Mouse (Mus musculus) heart, embryonic 15.5 days (tissue): ENCODE results near the gene Mr1. TPM values are rescaled to one million over a fixed set of nuclear protein-coding genes. Genes with fewer than 3 reads are reported as not detected.
"Not testable (repeated sequence)": the region's sequence is repeated elsewhere in the genome, so short reads cannot be mapped to it uniquely, and the experiment has no call there.

ENCODE experiments used
- ATAC-seq: fragments of 200-750 bp; cut with Nextera tagmentation; replicated peaks from 2 replicates; pipeline ENCODE4 v1.8.0; 2017; ENCODE audit warnings: low read depth, moderate TSS enrichment; ENCODE audit not compliant: insufficient number of reproducible peaks, insufficient read depth, low FRiP score
- H3K27ac ChIP-seq: fragments of 300-500 bp; sonication (generic); 2 replicates; pipeline ENCODE4 v1.5.1; 2015; ENCODE audit warnings: mild to moderate bottlenecking, inconsistent platforms
- H3K27me3 ChIP-seq: fragments of 300-500 bp; sonication (generic); 2 replicates; pipeline ENCODE4 v1.6.1; 2015; ENCODE audit warnings: inconsistent platforms
- H3K36me3 ChIP-seq: fragments of 300-500 bp; sonication (generic); 2 replicates; pipeline ENCODE4 v1.6.1; 2015; ENCODE audit warnings: mild to moderate bottlenecking, inconsistent platforms
- H3K4me1 ChIP-seq: fragments of 300-500 bp; sonication (generic); replicated peaks from 2 replicates; pipeline ENCODE4 v1.6.1; 2015; ENCODE audit warnings: inconsistent platforms
- H3K4me2 ChIP-seq: fragments of 300-500 bp; sonication (generic); 2 replicates; pipeline ENCODE4 v1.6.1; 2015; ENCODE audit warnings: inconsistent platforms, mild to moderate bottlenecking, moderate library complexity
- H3K4me3 ChIP-seq: fragments of 300-500 bp; sonication (generic); 2 replicates; pipeline ENCODE4 v1.5.1; 2015; ENCODE audit warnings: mild to moderate bottlenecking, inconsistent platforms
- H3K9ac ChIP-seq: fragments of 300-500 bp; sonication (generic); 2 replicates; pipeline ENCODE4 v1.6.1; 2015; ENCODE audit warnings: mild to moderate bottlenecking, inconsistent platforms
- H3K9me3 ChIP-seq: fragments of 300-500 bp; sonication (generic); replicated peaks from 2 replicates; pipeline ENCODE4 v1.6.1; 2016; ENCODE audit warnings: inconsistent platforms
- WGBS: fragments of 180-500 bp; shearing (Covaris S2); methylation state at CpG from one replicate; pipeline ENCODE4 v1.1.7; 2015; ENCODE audit warnings: mixed read lengths; 5-methylcytosine and 5-hydroxymethylcytosine counted together
- polyA plus RNA-seq: library from polyadenylated mRNA; unstranded; fragments of >200 nt; fragmentation: Nextera tagmentation; extraction: Ambion mirVana; gene quantifications from 2 replicates; pipeline ENCODE4 v1.2.1, GENCODE M21; 2015

Gene Mr1
- polyA plus RNA-seq: 6.6 and 7.1 TPM in 2 replicates

GRCm38 (mm10) chr1:155146572-155146980 is at the start of gene Mr1:
Mr1 (minus strand) TSS chr1:155146814.
- H3K4me1 ChIP-seq: peaks cover 8% of the 10 kb centered on the region
- H3K36me3 ChIP-seq: no peaks in the 10 kb centered on the region
- peak within 1 kb of the TSS; percentile 58 for H3K4me2 ChIP-seq
- H3K9me3 ChIP-seq: no peaks in the 10 kb centered on the region
- 33% methylated on average over 8 of the region's 8 CpGs for WGBS
- peak within 1 kb of the TSS; percentile 62; the same call in 1 of the 2 replicates for H3K27ac ChIP-seq
- no peaks in the 10 kb centered on the region for H3K27me3 ChIP-seq
- H3K4me3 ChIP-seq: peak within 1 kb of the TSS; percentile 54
- H3K9ac ChIP-seq: peak within 1 kb of the TSS; percentile 47
- peak; percentile 93 for ATAC-seq

DNA sequence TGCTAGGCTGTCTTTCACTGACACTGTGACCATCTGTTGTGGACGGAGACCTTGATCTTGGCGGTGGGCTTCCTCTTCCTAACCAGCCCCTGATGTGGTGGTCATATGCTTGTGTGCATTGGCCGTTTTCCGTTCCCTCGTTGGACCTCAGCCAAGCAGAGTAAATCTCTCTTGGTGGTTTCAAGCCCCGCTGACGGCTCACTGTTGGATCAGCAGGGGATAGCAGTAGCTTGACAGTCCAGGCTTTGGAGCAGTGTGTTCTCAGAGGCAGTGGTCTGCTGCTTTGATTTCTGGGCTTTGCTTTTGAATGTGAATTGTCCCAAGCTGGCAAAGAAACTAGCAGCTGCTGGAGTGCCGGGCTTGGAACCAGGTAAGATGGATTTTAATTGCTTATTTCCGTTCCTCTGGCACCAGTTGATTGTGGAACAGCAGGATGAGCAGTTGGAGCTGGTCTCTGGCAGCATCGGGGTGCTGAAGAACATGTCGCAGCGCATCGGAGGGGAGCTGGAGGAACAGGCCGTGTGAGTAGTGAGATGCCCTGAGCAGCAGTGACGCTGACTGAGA is 46.3 kb upstream of the Mr1 start:
- no peak overlapping the region for H3K9ac ChIP-seq
- no peaks in the 10 kb centered on the region for H3K27me3 ChIP-seq
- no peak for ATAC-seq
- H3K4me3 ChIP-seq: no peak overlapping the region
- H3K27ac ChIP-seq: no peak overlapping the region
- no peaks in the 10 kb centered on the region for H3K9me3 ChIP-seq
- peaks cover 31% of the 10 kb centered on the region for H3K36me3 ChIP-seq
- peaks cover 7% of the 10 kb centered on the region for H3K4me1 ChIP-seq
- H3K4me2 ChIP-seq: no peak overlapping the region
- WGBS: 66% methylated on average over 15 of the region's 15 CpGs

GRCm38 (mm10) chr1:155191671-155192070 is 45.1 kb upstream of the Mr1 start:
- H3K9ac ChIP-seq: no peak overlapping the region
- no peaks in the 10 kb centered on the region for H3K27me3 ChIP-seq
- 59% methylated on average over 2 of the region's 2 CpGs for WGBS
- H3K9me3 ChIP-seq: no peaks in the 10 kb centered on the region
- peak overlapping the region; percentile 12; the same call in 1 of the 2 replicates for H3K27ac ChIP-seq
- H3K4me2 ChIP-seq: no peak overlapping the region
- no peak overlapping the region for H3K4me3 ChIP-seq
- ATAC-seq: no peak
- H3K36me3 ChIP-seq: peaks cover 28% of the 10 kb centered on the region
- peaks cover 7% of the 10 kb centered on the region for H3K4me1 ChIP-seq

DNA sequence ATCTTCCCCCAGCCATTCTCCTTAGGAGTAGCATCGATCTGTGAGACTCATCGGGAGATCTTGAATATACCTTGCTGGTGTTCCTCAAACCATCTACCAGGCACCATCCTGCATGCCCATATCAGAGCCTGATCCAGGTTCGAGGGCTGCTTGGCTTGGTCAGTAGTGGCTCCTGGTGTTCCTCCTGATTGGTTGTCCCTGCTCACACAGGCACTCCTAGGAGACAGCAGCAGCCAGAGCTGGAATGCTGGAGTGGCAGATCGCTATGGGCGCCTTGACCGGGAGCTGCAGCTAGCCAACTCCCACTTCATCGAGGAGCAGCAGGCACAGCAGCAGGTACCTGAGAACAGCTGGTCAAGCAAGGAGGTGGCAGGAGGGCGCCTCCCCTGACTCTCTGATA is 44.6 kb upstream of the Mr1 start:
- no peaks in the 10 kb centered on the region for H3K9me3 ChIP-seq
- H3K36me3 ChIP-seq: peaks cover 28% of the 10 kb centered on the region
- 0 out of 2 replicates have a peak, but pooled peaks have one; percentile 27 for ATAC-seq
- H3K27ac ChIP-seq: peak overlapping the region; percentile 12; the same call in 1 of the 2 replicates
- no peak overlapping the region for H3K4me3 ChIP-seq
- no peaks in the 10 kb centered on the region for H3K27me3 ChIP-seq
- no peak overlapping the region for H3K9ac ChIP-seq
- WGBS: 73% methylated on average over 8 of the region's 8 CpGs
- H3K4me1 ChIP-seq: peaks cover 7% of the 10 kb centered on the region
- no peak overlapping the region for H3K4me2 ChIP-seq

- Histone ChIP-seq H3K4me2 (no peak overlapping the region), H3K9ac (no peak overlapping the region), H3K4me1 (peaks cover 7% of the 10 kb centered on the region), H3K4me3 (no peak overlapping the region), H3K27me3 (no peaks in the 10 kb centered on the region), H3K36me3 (peaks cover 24% of the 10 kb centered on the region), H3K27ac (no peak overlapping the region), H3K9me3 (no peaks in the 10 kb centered on the region)
- WGBS: 86% methylated on average over 4 of the region's 4 CpGs
- no peak for ATAC-seq
Measured at GRCm38 (mm10) chr1:155188656-155189055, 42.0 kb upstream of the Mr1 start.

- H3K9me3 ChIP-seq: no peaks in the 10 kb centered on the region
- no peak for ATAC-seq
- WGBS: 53% methylated on average over 3 of the region's 3 CpGs
- no peak overlapping the region for H3K4me2 ChIP-seq
- peaks cover 21% of the 10 kb centered on the region for H3K36me3 ChIP-seq
- no peak overlapping the region for H3K4me3 ChIP-seq
- no peak overlapping the region; the same call in 1 of the 2 replicates for H3K27ac ChIP-seq
- H3K4me1 ChIP-seq: no peaks in the 10 kb centered on the region
- no peaks in the 10 kb centered on the region for H3K27me3 ChIP-seq
- H3K9ac ChIP-seq: no peak overlapping the region
Measured at GRCm38 (mm10) chr1:155184191-155184590, 37.6 kb upstream of the Mr1 start.

- H3K4me3 ChIP-seq: no peak overlapping the region
- no peak overlapping the region for H3K4me2 ChIP-seq
- no peak overlapping the region for H3K27ac ChIP-seq
- no peaks in the 10 kb centered on the region for H3K4me1 ChIP-seq
- no peaks in the 10 kb centered on the region for H3K27me3 ChIP-seq
- 86% methylated on average over 2 of the region's 2 CpGs for WGBS
- H3K9me3 ChIP-seq: no peaks in the 10 kb centered on the region
- peaks cover 36% of the 10 kb centered on the region for H3K36me3 ChIP-seq
- ATAC-seq: no peak
- H3K9ac ChIP-seq: no peak overlapping the region
Measured at GRCm38 (mm10) chr1:155178192-155178924, 31.7 kb upstream of the Mr1 start.

GRCm38 (mm10) chr1:155174424-155174823 is 27.8 kb upstream of the Mr1 start:
- no peak overlapping the region for H3K4me2 ChIP-seq
- 88% methylated on average over 1 of the region's 1 CpGs for WGBS
- ATAC-seq: no peak
- H3K9me3 ChIP-seq: no peaks in the 10 kb centered on the region
- no peaks in the 10 kb centered on the region for H3K4me1 ChIP-seq
- peaks cover 26% of the 10 kb centered on the region for H3K36me3 ChIP-seq
- no peak overlapping the region for H3K27ac ChIP-seq
- no peak overlapping the region for H3K4me3 ChIP-seq
- H3K9ac ChIP-seq: no peak overlapping the region
- no peaks in the 10 kb centered on the region for H3K27me3 ChIP-seq

GRCm38 (mm10) chr1:155173644-155174016 is 27.0 kb upstream of the Mr1 start:
- H3K27me3 ChIP-seq, H3K9ac ChIP-seq, H3K4me2 ChIP-seq, H3K9me3 ChIP-seq, H3K4me1 ChIP-seq, H3K4me3 ChIP-seq, H3K27ac ChIP-seq, ATAC-seq: not testable (repeated sequence)
- H3K36me3 ChIP-seq: peaks cover 22% of the 10 kb centered on the region
- WGBS: 86% methylated on average over 1 of the region's 1 CpGs

DNA sequence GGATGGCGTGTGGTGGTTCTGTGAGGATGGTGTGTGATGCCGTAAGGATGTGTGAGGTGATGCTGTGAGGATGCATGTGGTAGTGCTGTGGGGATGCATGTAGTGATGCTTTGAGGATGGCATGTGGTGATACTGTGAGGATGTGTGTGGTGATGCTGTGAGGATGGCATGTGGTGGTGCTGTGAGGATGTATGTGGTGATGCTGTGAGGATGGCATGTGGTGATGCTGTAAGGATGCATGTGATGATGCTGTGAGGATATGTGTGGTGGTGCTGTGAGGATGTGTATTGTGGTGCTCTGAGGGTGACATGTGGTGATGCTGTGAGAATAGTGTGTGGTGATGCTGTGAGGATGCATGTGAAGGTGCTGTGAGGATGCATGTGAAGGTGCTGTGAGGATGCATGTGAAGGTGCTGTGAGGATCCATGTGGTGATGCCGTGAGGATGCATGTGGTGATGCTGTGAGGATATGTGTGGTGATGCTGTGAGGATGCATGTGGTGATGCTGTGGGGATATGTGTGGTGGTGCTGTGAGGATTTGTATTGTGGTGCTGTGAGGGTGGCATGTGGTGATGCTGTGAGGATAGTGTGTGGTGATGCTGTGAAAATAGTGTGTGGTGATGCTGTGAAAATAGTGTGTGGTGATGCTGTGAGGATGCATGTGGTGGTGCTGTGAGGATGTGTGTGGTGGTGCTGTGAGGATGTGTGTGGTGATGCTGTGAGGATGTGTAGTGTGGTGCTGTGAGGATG is 26.5 kb upstream of the Mr1 start:
- WGBS: 87% methylated on average over 3 of the region's 3 CpGs
- Histone ChIP-seq H3K9ac (no peak overlapping the region), H3K27ac (no peak overlapping the region), H3K4me3 (no peak overlapping the region), H3K4me1 (no peaks in the 10 kb centered on the region), H3K4me2 (no peak overlapping the region), H3K36me3 (peaks cover 20% of the 10 kb centered on the region), H3K9me3 (no peaks in the 10 kb centered on the region), H3K27me3 (no peaks in the 10 kb centered on the region)
- no peak for ATAC-seq

DNA sequence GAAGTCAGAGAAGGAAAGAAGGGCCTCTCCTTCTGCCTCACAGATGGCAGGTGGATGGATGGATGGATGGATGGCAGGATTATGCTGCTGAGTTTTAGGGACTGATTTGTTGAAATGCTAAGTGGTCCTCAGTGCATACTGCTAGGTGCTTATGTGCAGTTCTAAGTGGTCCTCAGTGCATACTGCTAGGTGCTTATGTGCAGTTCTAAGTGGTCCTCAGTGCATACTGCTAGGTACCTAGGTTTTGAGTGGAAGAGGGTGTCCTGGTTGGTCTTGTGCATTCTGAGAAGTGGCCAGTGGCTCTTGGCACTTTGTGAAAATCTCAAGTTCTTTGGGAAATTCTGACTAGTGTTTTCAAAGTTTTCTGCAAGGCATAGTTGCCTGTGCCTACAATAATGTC is 23.3 kb upstream of the Mr1 start:
- Histone ChIP-seq H3K27me3 (no peaks in the 10 kb centered on the region), H3K4me2 (no peak overlapping the region), H3K9me3 (no peaks in the 10 kb centered on the region), H3K4me3 (no peak overlapping the region), H3K27ac (no peak overlapping the region), H3K36me3 (0 out of 2 replicates have a peak, but pooled peaks cover 3% of the 10 kb centered on the region), H3K9ac (no peak overlapping the region), H3K4me1 (no peaks in the 10 kb centered on the region)
- ATAC-seq: no peak
